Mouse (Mus musculus) cerebellum, adult 9-11 months (tissue): Measurements from ENCODE around the gene Gal3st1.
"Not testable (repeated sequence)": the region's sequence is repeated elsewhere in the genome, so short reads cannot be mapped to it uniquely, and the experiment has no call there.

Experiments
- DNase-seq: peaks from one replicate; pipeline ENCODE4 v3.0.0; 2022

Gal3st1 gene

DNA sequence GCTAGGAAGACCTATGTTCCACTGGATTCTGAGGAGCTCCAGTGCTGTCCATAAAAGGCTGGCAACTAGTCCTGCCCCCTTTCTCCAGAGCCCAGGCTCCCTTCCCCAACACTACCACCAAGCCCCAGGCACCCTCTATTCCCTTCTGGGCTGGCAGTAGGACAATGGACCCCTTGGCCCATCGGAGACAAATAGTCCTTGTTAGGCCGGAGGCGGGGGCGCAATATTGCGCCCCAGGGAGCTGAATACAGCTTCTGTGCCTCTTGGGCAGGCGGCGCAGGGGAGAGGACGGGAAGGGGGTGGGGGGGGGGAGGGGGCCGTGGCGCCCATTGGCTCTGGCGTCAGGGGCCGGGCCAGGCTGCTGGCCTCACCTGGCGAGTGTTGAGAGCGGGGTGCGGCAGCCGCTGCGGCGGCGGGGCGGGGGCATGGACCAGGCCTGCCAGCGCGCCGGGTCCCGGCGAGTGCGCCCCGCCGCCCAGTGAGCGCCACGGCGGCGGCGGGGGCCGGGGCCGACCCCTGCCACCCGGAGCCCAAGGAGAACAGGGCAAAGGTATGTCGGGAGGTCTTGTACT lies at the start of gene Gal3st1:
Gene Gal3st1, plus strand, starts transcription at position 346 of the 572 bp plus-strand sequence.
- peak; percentile 33 for DNase-seq

- DNase-seq: no peak
These were observed 49.6 kb upstream of the Gal3st1 start for GRCm38 (mm10) chr11:3933756-3934285.

GRCm38 (mm10) chr11:3935135-3935534 lies 48.3 kb upstream of the Gal3st1 start:
- no peak for DNase-seq

- no peak for DNase-seq
These were observed 47.1 kb upstream of the Gal3st1 start for GRCm38 (mm10) chr11:3936318-3936717.

DNA sequence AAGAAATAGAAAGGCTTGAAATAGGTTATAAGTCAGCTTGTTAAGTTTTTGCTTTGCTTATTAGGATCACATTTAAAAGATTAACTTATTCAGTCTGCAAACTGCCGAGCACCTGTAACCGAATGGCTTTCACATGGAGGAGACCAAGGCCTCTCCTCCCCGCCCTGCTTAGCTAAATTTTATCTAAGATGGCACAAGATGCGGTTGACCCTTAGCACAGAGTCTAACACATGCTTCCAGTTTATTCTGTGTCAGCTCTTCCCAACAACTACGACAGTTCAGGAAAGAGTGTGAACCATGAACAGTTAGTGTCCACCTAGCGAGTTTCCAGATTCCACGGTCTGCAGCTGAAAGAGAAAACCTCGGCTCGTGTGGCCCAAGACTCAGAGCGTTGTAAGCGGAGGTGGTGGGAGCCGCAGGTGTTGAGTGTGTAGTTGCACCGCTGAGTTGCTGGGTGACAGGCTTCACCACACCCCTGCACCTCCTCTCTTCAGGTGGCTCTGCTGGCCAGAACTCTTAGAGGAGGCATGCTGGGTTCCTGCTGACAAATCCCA lies 46.0 kb upstream of the Gal3st1 start:
- DNase-seq: no peak

DNA sequence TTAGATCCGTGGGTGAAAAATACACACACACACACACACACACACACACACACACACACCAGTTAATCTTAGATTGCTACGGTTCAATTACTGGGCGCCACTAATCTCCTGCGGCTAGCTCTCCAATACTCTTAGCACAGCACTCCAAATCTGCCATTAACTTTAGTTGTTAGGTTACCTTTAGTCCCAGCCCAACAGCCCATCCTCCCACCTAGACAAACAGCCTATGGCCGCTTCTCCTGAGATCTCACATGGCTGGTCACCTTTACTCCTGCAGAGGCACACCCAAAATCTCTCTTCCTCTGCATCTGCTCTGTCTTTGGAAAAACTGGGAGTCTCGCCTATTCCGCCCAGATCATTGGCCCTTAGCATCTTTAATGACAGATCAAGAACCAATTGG lies 42.1 kb upstream of the Gal3st1 start:
- DNase-seq: no peak

GRCm38 (mm10) chr11:3946386-3946785 lies 37.0 kb upstream of the Gal3st1 start:
- no peak for DNase-seq

DNA sequence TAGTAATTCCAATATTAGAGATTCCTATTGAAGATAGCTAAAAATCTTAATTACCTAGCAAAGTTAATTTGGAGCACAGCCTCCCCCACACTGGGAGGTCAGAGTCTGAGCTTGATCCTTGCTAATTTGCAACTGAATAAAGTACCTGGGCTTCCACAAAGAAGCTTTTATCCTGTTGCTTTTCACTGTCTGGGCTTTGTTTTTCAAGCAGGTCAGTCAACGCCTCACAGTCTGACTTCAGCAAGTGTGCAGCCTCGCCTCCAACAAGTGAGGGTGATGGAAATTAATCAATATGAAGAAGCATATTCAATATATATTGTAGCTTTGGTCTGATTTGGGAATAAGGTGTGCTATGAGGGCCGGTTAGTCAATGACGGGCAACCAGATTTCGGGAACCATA lies 28.6 kb upstream of the Gal3st1 start:
- not testable (repeated sequence) for DNase-seq

DNA sequence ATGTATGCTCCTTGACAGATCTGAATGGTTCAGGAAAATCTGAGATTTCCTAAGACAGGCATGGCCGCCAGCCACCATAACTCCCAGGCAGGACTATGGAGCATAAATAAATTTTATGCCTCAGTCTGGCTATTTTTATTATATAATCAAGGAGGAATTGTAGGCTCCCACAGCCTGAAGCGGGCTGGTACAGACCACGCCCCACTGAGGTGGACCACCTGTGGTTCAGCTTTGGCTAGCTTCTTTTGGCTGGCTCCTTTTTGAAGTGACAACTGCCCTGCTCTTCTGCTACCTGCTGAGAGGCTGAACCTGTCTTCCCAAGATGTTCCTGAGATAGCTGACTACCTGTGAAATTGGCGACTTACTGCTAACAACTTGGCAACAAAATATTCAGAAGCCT lies 28.1 kb upstream of the Gal3st1 start:
- DNase-seq: not testable (repeated sequence)

- DNase-seq: no peak
These were observed 22.5 kb upstream of the Gal3st1 start for GRCm38 (mm10) chr11:3960901-3961300.

GRCm38 (mm10) chr11:3961761-3962160 lies 21.7 kb upstream of the Gal3st1 start:
- no peak for DNase-seq

GRCm38 (mm10) chr11:3963155-3963554 lies 20.3 kb upstream of the Gal3st1 start:
- peak; percentile 24 for DNase-seq

DNA sequence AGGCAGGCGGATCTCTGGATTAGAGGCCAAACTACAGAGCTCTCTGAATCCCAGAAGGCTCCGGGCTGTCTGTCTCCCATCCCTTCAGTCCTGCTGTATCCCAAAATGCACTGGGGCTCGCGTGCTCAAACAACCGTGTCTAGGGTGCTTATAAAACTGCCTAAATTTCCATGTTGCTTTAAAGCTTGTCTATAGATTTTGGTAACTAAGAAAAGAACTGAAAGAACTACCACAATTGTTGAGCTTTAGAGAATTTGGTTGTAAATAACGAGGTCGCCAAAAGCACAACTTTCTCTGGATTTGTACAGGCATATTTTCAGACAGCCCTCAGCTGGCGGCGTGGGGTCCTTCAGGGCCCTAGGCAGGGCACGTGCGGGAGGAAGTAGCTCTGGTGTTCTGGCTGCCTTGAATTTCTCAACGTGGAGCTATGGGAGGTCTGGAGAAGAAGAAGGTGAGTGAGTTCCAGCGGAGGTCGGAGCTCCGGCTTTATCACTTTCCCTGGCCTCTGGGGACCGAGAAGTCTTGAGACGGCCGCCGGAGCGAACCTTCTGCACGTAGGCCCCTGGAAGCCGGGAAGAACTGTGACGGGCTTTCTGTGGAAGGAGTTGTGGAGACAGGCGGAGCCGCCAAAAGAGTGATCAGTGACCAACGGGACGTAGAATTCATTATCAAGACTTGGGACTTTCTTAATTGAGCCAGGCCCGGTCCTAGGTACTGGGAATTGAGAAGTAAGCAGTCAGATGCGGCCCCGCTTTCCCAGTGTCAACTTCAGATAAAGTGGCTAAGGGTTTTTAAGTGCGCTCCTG lies 19.6 kb upstream of the Gal3st1 start, which contains the start of gene Pes1:
Gene Pes1, plus strand, starts transcription at position 366 of the 806 bp plus-strand sequence.
- DNase-seq: peak; percentile 84

GRCm38 (mm10) chr11:3964416-3965172 lies 18.8 kb upstream of the Gal3st1 start:
- DNase-seq: no peak

DNA sequence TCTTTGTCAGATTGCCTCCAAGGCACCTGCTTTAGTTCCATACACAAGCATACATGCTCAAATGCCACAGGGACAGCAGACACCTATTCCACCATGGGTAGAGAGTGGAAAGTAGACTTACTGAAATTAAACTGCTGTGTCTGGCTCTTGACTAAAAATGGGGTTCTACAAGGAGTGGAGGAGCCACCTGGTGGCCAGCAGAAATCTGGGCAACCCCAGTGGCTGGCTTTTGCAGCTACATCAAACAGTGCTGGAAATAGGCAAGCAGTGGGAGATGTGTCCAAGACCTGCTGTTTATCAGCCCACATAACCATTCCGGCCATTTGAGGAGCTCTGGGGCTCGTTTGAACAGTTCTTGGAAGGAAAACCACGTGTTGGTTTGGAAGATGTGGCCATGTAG lies 13.6 kb upstream of the Gal3st1 start:
- DNase-seq: peak; percentile 0

DNA sequence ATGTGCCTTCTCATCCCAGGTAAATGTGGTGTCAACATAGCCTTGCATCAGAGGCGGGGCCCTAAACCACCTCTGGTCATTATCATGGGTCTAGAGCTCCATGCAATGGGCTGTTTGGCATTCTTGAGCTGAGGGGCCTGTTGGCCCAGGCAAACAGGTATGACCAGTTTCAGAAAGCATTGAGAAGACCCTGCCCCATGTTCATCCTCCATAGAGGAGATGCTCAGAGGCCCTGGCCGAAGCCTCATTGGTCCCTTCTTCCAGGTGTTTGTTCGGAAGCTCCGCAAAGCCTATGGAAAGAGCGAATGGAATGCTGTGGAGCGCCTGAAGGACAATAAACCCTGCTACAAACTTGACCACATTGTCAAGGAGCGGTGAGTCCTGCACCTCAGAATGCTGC lies 13.1 kb upstream of the Gal3st1 start:
- peak; percentile 1 for DNase-seq

DNA sequence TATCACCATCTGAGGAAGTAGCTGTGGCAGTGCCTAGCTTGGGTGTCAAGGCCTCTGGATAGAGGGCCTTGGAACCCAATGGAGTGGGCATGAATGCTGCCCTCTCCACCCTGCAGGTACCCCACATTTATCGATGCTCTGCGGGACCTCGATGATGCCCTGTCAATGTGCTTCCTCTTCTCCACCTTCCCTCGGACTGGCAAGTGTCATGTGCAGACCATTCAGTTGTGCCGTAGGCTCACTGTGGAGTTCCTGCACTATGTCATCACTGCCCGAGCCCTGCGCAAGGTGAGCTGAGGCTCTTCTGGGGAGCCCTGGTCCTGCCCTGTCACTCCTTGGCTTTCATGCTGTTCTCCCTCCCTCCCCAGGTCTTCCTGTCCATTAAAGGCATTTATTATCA lies 10.4 kb upstream of the Gal3st1 start:
- DNase-seq: peak; percentile 1

DNA sequence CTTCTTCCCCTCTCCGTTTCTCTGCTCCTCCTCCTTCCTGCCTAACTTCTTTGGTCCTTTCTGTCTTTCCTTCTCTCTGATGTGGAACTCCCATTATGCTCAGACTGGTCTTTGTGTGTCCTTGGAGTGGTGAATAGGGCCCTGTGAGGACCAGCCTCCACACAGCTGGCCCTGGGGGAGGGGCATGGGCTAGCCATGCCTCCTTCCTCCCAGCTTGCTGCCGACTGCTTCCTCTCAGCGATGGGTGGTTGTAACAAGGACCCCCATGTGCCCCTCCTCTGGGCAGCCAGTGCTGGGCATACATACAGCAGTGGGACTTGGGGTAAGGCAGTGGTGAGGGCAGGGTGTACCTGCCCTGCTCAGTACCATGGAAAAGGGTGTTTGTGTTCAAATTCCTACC lies 9.1 kb upstream of the Gal3st1 start:
- DNase-seq: no peak

GRCm38 (mm10) chr11:3976678-3977077 lies 6.8 kb upstream of the Gal3st1 start, which contains the start of gene 4930556J24Rik:
Gene 4930556J24Rik, minus strand, starts transcription at chr11:3976778.
- no peak for DNase-seq

DNA sequence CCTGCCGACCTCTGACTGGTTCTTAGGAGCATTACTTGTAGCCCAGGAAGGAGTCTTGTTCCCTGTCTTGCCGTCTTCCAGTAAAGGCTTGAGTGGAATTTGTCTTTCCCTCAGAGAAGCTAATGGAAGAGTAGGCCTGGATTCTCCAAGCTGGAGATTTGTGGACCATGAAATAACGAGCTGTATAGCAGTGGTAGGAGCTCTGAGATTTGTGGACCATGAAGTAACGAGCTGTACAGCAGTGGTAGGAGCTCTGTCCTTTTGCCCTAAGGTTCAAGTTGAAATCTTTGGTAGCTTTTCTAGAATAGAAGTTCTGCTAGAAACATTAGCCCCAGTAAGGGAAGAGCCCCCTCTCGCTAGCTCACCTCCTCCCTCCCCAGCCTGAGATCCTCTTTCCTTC lies 5.0 kb upstream of the Gal3st1 start:
- DNase-seq: no peak

DNA sequence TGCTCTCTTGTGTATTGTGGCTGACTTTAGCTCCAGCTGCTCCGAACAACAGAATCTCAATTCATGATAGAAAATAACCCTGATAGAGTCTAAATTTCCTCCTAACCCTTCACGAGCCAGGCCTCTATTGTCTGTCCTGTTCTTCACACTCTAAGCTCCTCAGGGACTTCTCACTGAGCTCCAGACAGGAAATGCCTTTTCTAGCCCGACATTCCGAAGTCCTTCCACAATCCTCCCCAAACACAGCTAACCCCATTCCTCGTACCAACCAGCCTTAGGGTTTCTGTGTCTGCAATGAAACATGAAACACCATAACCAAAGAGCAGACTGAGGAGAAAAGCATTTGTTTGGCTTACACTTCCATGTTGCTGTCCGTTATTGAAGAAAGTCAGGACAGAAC lies 1.9 kb upstream of the Gal3st1 start:
- DNase-seq: no peak

DNA sequence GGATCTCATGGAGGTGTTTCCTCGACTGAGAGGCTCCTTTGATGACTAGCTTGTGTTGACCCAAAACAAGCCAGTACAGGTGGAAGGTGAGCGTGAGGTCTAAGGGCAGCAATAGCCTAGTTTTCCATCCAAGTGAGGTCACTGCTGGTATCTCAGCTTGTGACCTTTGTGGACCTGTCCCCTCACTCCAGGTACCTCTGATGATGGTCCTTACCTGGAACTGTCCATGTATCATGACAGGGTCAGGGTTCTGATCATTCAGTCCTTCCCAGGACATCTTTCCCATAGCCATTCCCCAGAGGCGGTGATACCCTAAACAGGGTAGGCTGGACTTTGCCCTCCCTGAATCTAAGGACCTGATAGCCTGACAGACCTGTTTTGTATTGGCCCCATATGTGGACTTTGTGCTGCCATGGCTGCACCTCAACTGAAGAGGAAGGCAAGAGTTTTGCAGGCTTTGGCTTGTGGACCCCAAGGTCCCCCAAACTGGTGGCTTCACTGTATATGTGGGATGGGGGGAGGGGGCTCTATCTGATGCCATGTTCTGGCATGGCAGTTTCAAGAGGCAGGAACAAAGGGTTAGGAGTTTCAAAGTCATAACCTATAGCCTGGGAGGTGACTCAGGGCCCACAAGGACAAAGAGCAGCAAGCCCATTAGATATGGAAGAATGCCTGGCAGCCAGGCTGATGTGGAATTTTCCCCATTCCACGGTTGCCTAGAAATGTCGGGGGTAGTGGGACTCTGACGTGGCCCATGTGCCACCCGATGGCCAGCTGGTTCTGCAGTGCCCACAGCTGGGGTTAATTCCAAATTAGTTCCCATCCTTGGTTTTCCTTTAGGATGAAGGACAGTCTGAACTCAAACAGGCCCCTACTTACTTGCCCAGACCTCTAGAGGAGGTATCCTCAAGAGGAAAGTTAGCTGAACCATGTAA lies 894 bp upstream of the Gal3st1 start:
- no peak for DNase-seq
